Mouse (Mus musculus) left cerebral cortex, adult 9 months (tissue): ENCODE measurements at regions not wholly inside any gene's neighbourhood (a gene's known extent, or its start where the extent isn't known, plus 50 kb on each side); places are given as distances from the start of the nearest gene placed in this dataset.

ENCODE experiments used
- DNase-seq, 2 experiments: peaks; one replicate each; pipeline ENCODE4 v3.0.0; 2022; ENCODE audit warnings: low spot score in 2 of 2

DNA sequence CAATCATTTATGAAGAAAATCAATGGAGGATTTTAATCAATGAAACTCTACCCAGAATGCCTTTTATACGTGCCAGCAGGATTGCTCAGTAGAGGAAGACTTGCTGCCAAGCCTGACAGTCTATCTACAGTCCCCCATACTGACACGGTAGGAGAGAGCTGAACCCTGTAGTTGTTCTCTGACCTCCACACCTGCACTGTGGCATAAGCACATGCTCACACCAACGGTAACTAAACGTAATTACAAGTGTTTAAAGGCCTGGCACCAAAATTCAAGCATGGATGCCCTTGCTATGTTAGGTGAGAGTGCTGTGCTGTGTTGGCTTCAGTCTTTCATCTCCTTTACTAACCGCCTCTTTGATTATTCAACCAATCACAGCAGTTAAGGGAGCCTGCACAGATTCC is 190.8 kb downstream of the Pfkfb3 start:
- DNase-seq: no peak

DNA sequence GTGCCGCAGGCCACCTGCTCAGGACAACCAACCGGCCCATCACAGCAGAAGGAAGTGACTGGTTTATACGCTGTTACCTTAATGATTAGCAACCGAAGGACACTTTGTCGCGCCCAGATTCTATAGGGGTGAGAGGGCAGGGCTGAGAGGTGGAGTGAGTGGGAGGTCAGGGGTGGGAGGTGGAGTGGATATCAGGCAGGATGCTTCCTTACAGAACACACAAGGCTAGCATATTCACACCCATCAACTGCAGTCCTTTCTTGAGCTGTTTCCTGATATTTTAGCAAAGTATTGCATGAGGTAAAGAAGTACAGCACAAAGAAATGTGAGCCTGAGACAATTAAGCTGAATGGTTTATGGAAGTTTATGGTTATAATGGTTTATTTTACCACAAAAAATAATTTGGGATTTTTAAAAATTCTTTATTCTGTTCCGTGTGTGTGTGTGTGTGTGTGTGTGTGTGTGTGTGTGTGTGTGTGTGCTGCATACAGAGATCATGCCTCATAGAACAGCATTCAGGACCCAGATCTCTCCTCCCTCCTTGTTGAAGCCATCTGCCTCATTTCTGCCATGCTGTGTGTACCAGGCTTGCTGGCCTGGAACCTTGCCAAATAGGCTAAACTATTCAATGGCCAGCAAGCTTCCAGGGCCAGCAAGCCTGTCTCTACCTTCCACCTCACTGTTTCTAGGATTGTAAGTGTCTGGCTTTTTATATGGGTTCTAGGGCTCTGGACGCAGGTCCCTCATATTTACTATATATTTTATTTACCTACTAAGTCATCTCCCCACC is 190.5 kb downstream of the Prkcq start:
- DNase-seq: no peak

DNA sequence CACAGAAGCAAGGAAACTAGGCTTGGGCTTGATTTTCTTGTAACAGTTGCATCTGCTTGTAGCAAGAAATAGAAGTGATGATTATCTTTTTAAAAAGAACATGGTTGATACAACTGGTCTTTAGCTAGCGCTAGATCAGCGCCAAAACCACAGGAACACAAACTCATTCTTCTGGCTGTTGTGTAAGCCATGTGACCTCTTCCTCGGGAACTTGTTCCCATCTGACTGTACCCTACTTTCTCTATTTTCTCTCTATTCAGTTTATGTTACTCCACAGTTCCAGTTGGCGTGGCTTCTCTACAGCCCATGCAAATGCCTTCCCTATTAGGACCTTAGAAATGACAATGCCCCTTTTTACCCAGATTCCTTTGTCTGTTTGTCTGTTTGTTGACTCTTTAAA is 187.4 kb downstream of the Prkcq start:
- no peak for DNase-seq

DNA sequence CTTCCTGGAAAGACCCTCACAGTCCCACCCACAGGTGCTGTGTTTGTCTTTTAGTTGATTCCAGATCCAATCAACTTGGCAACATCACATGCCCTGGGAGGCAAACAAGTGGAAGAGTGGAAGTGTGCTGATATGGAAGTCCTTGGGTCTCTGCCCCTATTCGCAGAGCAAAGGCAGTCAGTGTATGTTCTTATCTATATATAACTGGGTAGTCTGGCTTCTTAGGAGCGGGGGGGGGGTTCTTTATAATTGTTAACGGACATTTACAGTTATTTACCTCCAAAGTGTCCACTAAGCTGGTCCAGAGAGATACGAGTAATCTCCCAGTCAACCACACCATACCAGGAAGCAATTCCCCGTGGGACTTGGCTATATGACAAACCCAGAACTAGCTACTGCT is 184.8 kb downstream of the Prkcq start:
- DNase-seq: no peak

DNA sequence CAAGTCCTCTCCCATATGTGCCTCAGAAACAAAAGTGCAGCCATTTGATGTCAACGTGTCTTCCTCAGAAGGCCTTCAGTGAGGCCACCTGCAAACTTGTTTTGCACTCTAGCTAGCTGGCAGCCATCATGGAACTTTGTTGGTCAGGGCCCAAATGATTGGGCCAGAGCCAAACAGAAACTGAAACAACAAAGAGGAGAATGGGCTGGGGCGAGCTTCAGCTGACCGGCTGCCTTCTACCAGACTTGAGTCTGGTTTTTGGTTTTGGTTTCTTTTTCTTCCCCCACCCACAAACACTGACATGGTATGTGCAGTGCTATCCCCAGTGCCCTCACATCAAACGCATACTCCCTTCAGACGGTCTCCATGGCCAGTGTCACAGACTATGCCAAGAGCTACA is 183.7 kb downstream of the Prkcq start:
- DNase-seq: no peak
